Mouse (Mus musculus) stomach, postnatal 0 days (tissue): ENCODE measurements at regions not wholly inside any gene's neighbourhood (a gene's known extent, or its start where the extent isn't known, plus 50 kb on each side); places are given as distances from the start of the nearest gene placed in this dataset.

Experiments
- CTCF ChIP-seq: IDR thresholded peaks from 2 replicates; pipeline ENCODE4 v1.5.1; 2016; ENCODE audit warnings: antibody characterized with exemption, low read depth, mild to moderate bottlenecking, moderate library complexity
- EP300 ChIP-seq: optimal IDR thresholded peaks from 2 replicates; pipeline ENCODE3; 2016; ENCODE audit warnings: antibody characterized with exemption

DNA sequence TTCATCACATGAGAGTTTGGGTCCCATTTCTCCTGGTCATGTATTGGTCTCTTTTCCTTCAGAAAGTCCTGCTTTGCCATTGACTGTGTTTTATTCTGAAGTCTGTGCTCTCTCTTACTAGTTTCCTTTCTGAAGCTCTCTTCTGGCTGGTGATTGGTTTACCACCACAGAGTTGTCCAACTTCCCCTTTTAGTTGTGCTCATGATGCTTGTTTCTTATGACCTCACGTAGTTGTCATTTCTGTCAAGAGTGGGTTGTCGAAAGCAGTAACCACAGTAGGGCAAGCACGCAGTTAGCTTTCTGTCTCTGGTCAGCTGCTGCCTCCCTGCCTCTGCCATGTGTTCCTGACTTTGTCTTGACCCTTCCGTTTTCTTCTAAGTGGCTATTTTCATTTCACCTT is 112.0 kb downstream of the Pabpc6 start:
- no peak for TF ChIP-seq EP300
- no peak for TF ChIP-seq CTCF
